ENCODE assay signal across 15 mouse cellular contexts in the genomic region with DNA sequence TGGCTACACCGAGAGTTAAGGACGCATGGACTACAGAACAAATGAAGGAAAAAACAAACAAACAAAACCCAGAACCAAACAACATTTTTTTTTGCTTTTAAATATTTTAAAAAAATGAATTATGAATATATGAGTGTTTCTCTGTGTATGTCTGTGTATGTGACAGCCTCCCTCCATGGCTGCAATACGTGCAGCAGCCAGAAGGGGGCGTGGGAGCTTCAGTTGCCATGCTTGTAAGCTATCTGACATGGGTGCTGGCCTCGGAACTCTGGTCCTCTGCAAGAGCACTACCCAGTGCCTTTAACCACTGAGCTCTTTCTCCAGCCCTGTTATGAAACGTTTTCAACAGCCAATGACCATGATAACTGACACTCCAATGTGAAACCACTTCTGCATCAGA. TPM values are rescaled to one million over a fixed set of nuclear protein-coding genes. Genes with fewer than 3 reads are reported as not detected.
DNase-seq lines count a peak whose midpoint lies in the region; ATAC-seq and TF ChIP-seq lines count a peak whose summit lies in the region.
"Had no signal": no experiment of that assay in that cellular context is flagged by ENCODE, and none has a peak within 500 bp of the region (broad histone marks: within the 10 kb centered on the region; RNA-seq: fewer than 3 reads in every experiment).

No protein-coding gene starts in this region.

- H3K9me3 ChIP-seq in liver, embryonic 11.5 days (ENCODE audit: control insufficient read depth, low read length), result no peaks in the 10 kb centered on the region
- H3K9me3 ChIP-seq: hindbrain, embryonic 15.5 days had no signal

- no peaks in the 10 kb centered on the region for H3K79me2 ChIP-seq in liver, adult 2 months (ENCODE audit: control insufficient read depth, insufficient read depth, low read length)

- H3K4me2 ChIP-seq in liver, embryonic 11.5 days, result no peak overlapping the region
- H3K4me2 ChIP-seq: hindbrain, embryonic 15.5 days had no signal

- H3K4me3 ChIP-seq in liver, adult 2 months (ENCODE audit: insufficient read depth, low read depth, low read length), result no peak overlapping the region
- H3K4me3 ChIP-seq in liver, embryonic 11.5 days (ENCODE audit: low read depth, low read length), result no peak overlapping the region
- H3K4me3 ChIP-seq: hindbrain, embryonic 15.5 days had no signal

- WGBS in liver, adult 2 months, result 94% methylated on average over 6 of the region's 6 CpGs
- 82% methylated on average over 6 of the region's 6 CpGs for WGBS in liver, embryonic 11.5 days

- DNase-seq in liver, adult 2 months (ENCODE audit: extremely low read depth, low read depth, low spot score), result no peak
- no peak for DNase-seq in liver, embryonic 11.5 days (ENCODE audit: low spot score)
- DNase-seq in CD4-positive helper T cell, adult 2 months (ENCODE audit: low read depth, low spot score), result peak; percentile 14
- DNase-seq in ES-CJ7 (ENCODE audit: low read depth, low spot score), result peak; percentile 44
- DNase-seq in induced T-regulatory cell, adult 2 months (ENCODE audit: low read depth), result peak; percentile 29
- DNase-seq in adrenal gland, postnatal 4 days (ENCODE audit: low spot score in 2 of 2), result no peak
- no peak for DNase-seq in cerebellum, postnatal 14 days
- no peak for DNase-seq in T-cell, adult 2 months (ENCODE audit: low spot score)
- DNase-seq: cerebellum, adult 9-11 months; kidney, postnatal 4 days; left cerebral cortex, postnatal 4 days; right cerebral cortex, adult 18-20 months had no signal

- H3K27me3 ChIP-seq in liver, adult 2 months (ENCODE audit: control insufficient read depth, insufficient read depth, low read length), result no peaks in the 10 kb centered on the region
- H3K27me3 ChIP-seq in liver, embryonic 11.5 days (replicated peaks; ENCODE audit: control insufficient read depth, insufficient read depth, low read length), result no peaks in the 10 kb centered on the region
- H3K27me3 ChIP-seq: hindbrain, embryonic 15.5 days had no signal

- no peak overlapping the region for H3K9ac ChIP-seq in liver, adult 2 months (ENCODE audit: low read depth, low read length)
- no peak overlapping the region for H3K9ac ChIP-seq in liver, embryonic 11.5 days (ENCODE audit: low read depth, low read length)
- H3K9ac ChIP-seq: hindbrain, embryonic 15.5 days had no signal

- H3K36me3 ChIP-seq in liver, adult 2 months (ENCODE audit: control insufficient read depth, insufficient read depth, low read length), result no peaks in the 10 kb centered on the region
- no peaks in the 10 kb centered on the region for H3K36me3 ChIP-seq in liver, embryonic 11.5 days (ENCODE audit: control insufficient read depth, insufficient read depth, low read length)
- H3K36me3 ChIP-seq: hindbrain, embryonic 15.5 days had no signal

- peak; percentile 58 for TF ChIP-seq CTCF in liver, adult 2 months (IDR thresholded peaks at IDR 0.05; ENCODE audit: low read depth, low read length)

- H3K4me1 ChIP-seq in liver, adult 2 months (ENCODE audit: control insufficient read depth, insufficient read depth, low read length), result no peaks in the 10 kb centered on the region
- H3K4me1 ChIP-seq in liver, embryonic 11.5 days (replicated peaks; ENCODE audit: control insufficient read depth, insufficient read depth, low read length), result no peaks in the 10 kb centered on the region
- H3K4me1 ChIP-seq: hindbrain, embryonic 15.5 days had no signal

- H3K27ac ChIP-seq in liver, adult 2 months (replicated peaks; ENCODE audit: insufficient read depth, low read depth, low read length), result no peak overlapping the region
- no peak overlapping the region for H3K27ac ChIP-seq in liver, embryonic 11.5 days (ENCODE audit: low read depth, low read length)
- H3K27ac ChIP-seq: hindbrain, embryonic 15.5 days; macrophage had no signal

- ATAC-seq in liver, embryonic 11.5 days (replicated peaks; ENCODE audit: low FRiP score), result no peak

- no peak for TF ChIP-seq POLR2A in liver, adult 2 months (IDR thresholded peaks at IDR 0.05; ENCODE audit: extremely low read depth, insufficient read depth, low read length)

RNA-seq across cellular contexts. Expression of a gene that starts 16.1 kb away (rescaled TPM):
- total RNA-seq in liver, adult 2 months (2014; rRNA removed), result not detected in 2 replicates
- not detected in 2 replicates for polyA plus RNA-seq in liver, adult 2 months (2012; rRNA removed)
- polyA plus RNA-seq in liver, embryonic 11.5 days (2014; fragmentation: Nextera tagmentation; extraction: Ambion mirVana), result 0.19 and 0.43 TPM in 2 replicates
- under 1 TPM in 1 of 2 experiments, not detected in 1; 0.28 TPM for total RNA-seq in adrenal gland, postnatal 4 days (2021)
- polyA plus RNA-seq: heart, embryonic 14.5 days had no signal

Comparison
In these comparisons a context has a peak if more than half of its experiments do, and no peak if none do; other contexts are left out.
1. DNase-seq: peak in CD4-positive helper T cell, adult 2 months (single experiment), ES-CJ7 (single experiment) and induced T-regulatory cell, adult 2 months (single experiment); none in liver, adult 2 months (single experiment), liver, embryonic 11.5 days (single experiment), adrenal gland, postnatal 4 days (0 of 2), cerebellum, postnatal 14 days (0 of 2) and T-cell, adult 2 months (single experiment).